Mouse (Mus musculus) forebrain, embryonic 11.5 days (tissue): ENCODE data around the gene 4931406C07Rik. TPM values are rescaled to one million over a fixed set of nuclear protein-coding genes. Genes with fewer than 3 reads are reported as not detected.

Experiments
- ATAC-seq: fragments of 200-750 bp; cut with Nextera tagmentation; replicated peaks from 2 replicates; pipeline ENCODE4 v1.8.0; 2017; ENCODE audit warnings: moderate TSS enrichment; ENCODE audit not compliant: low FRiP score
- DNase-seq: peaks from one replicate; pipeline ENCODE4 v3.0.0-alpha.2; 2017; ENCODE audit warnings: low spot score
- H3K27ac ChIP-seq: fragments of 300-500 bp; sonication (generic); 2 replicates; pipeline ENCODE4 v1.5.1; 2014; ENCODE audit warnings: low read depth, low read length
- H3K27me3 ChIP-seq: fragments of 300-500 bp; sonication (generic); 2 replicates; pipeline ENCODE4 v1.6.1; 2014; ENCODE audit warnings: mild to moderate bottlenecking, low read length, mixed read lengths; ENCODE audit not compliant: control insufficient read depth, insufficient read depth
- H3K36me3 ChIP-seq: fragments of 300-500 bp; sonication (generic); 2 replicates; pipeline ENCODE4 v1.6.1; 2014; ENCODE audit warnings: mild to moderate bottlenecking, low read length, moderate library complexity, mixed read lengths; ENCODE audit not compliant: control insufficient read depth, insufficient read depth
- H3K4me1 ChIP-seq: fragments of 300-500 bp; sonication (generic); replicated peaks from 2 replicates; pipeline ENCODE4 v1.6.1; 2014; ENCODE audit warnings: low read length, mixed read lengths; ENCODE audit not compliant: control insufficient read depth, insufficient read depth
- H3K4me2 ChIP-seq: fragments of 300-500 bp; sonication (generic); 2 replicates; pipeline ENCODE4 v1.6.1; 2014; ENCODE audit warnings: low read depth, mild to moderate bottlenecking, low read length, moderate library complexity, mixed read lengths; ENCODE audit not compliant: severe bottlenecking
- H3K4me3 ChIP-seq: fragments of 300-500 bp; sonication (generic); 2 replicates; pipeline ENCODE4 v1.5.1; 2014; ENCODE audit warnings: low read depth, low read length
- H3K9ac ChIP-seq: fragments of 300-500 bp; sonication (generic); 2 replicates; pipeline ENCODE4 v1.6.1; 2014; ENCODE audit warnings: low read length
- H3K9me3 ChIP-seq: fragments of 300-500 bp; sonication (generic); 2 replicates; pipeline ENCODE4 v1.6.1; 2016; ENCODE audit warnings: low read length, mixed read lengths; ENCODE audit not compliant: control insufficient read depth
- WGBS: fragments of 180-500 bp; shearing (Covaris S2); extraction: QIAGEN DNeasy Blood & Tissue Kit; methylation state at CpG from one replicate; pipeline ENCODE4 v1.1.7; 2014; 5-methylcytosine and 5-hydroxymethylcytosine counted together
- polyA plus RNA-seq: library from polyadenylated mRNA; unstranded; fragments of >200 nt; fragmentation: Nextera tagmentation; extraction: Ambion mirVana; gene quantifications from 2 replicates; pipeline ENCODE4 v1.2.1, GENCODE M21; 2014

The 4931406C07Rik gene
- polyA plus RNA-seq, 1 experiment from 2014 or later, result 6.3 TPM

DNA sequence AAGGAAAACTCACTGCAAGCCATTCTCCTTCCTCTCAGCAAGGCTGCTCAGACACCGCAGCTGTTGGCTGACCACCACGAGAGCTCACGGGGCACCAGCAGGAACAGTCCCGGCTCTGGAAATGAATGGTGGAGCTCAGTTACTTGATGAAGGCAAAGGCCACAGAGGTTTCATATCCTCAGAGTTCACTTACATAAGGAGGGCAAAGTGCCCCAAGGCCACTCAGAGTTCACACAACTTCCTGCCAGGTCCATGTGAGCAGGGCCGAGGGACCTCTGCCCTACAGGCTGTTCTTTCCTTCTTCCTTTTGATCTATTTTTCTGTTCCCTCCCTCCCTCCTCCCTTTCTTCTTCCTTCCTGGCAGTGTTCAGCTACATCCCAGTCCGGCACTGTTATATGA is 4.8 kb downstream of the 4931406C07Rik start:
- WGBS, result 66% methylated on average over 6 of the region's 6 CpGs
- Histone ChIP-seq H3K4me2 (no peak overlapping the region), H3K27me3 (no peaks in the 10 kb centered on the region), H3K27ac (no peak overlapping the region), H3K9ac (no peak overlapping the region), H3K9me3 (no peaks in the 10 kb centered on the region), H3K4me1 (no peaks in the 10 kb centered on the region), H3K36me3 (no peaks in the 10 kb centered on the region), H3K4me3 (no peak overlapping the region)
- no peak for ATAC-seq
- no peak for DNase-seq

DNA sequence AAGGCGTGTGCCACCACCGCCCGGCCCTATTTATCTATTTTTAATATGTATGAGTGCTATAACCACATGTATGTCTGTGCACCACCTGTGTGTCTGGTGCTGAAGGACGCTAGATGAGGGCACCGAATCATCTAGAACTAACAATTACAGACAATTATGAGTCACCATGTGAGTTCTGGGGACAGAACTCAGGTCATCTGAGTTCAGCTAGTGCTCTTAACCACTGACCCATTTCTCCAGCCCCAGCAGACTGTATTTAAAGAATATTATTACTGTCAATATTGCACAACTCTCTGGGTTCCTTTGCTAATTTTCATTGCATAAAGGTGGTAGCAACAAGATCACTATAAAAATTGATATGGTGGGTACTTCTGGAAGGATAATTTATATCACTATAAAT is 6.2 kb downstream of the 4931406C07Rik start:
- no peak overlapping the region for H3K4me3 ChIP-seq
- H3K27me3 ChIP-seq, result no peaks in the 10 kb centered on the region
- no peak for DNase-seq
- 86% methylated on average over 5 of the region's 5 CpGs for WGBS
- H3K4me1 ChIP-seq, result no peaks in the 10 kb centered on the region
- H3K9ac ChIP-seq, result no peak overlapping the region
- H3K27ac ChIP-seq, result no peak overlapping the region
- no peak for ATAC-seq
- no peaks in the 10 kb centered on the region for H3K9me3 ChIP-seq
- H3K36me3 ChIP-seq, result no peaks in the 10 kb centered on the region
- no peak overlapping the region for H3K4me2 ChIP-seq

DNA sequence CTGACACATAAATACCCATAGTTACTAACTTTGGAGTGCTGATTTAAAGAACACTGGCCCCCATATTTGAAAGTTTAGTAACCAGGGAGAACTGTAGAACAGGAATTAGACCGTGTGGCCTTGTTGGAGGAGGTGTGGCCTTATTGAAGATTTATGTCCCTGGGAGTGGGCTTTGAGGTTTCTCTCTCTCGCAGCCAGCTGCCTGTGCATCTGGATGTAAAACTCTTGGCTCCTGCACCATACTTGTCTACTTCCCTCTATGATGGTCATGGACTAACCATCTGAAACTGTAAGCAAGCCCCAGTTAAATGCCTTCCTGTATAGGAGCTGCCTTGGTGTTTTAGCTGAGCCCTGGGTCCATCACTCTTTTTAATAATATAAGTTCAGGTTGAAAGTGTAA is 7.8 kb downstream of the 4931406C07Rik start:
- no peaks in the 10 kb centered on the region for H3K9me3 ChIP-seq
- H3K4me3 ChIP-seq, result no peak overlapping the region
- no peak for DNase-seq
- no peak for ATAC-seq
- H3K4me1 ChIP-seq, result no peaks in the 10 kb centered on the region
- H3K36me3 ChIP-seq, result no peaks in the 10 kb centered on the region
- 75% methylated on average over 2 of the region's 2 CpGs for WGBS
- no peak overlapping the region for H3K27ac ChIP-seq
- no peaks in the 10 kb centered on the region for H3K27me3 ChIP-seq
- no peak overlapping the region for H3K9ac ChIP-seq
- no peak overlapping the region for H3K4me2 ChIP-seq

DNA sequence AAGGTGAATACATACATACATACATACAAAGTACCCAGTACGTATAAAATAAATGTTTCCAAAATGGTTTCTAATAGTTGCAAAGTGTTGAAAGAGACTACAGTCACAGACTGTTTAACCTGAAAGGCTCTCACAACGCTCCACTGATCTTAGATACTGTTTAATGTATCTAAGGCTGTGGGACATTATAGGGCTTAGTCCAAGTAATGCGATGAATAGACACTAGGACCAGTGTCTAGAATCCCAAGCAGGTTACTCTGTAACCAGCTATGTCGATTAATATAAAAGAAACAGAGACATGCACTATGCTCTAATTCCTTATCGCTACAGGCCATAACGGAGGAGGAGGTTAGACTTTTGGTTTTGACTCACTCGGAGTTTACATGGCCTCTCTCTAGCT is 9.1 kb downstream of the 4931406C07Rik start:
- no peak overlapping the region for H3K4me2 ChIP-seq
- H3K27ac ChIP-seq, result no peak overlapping the region
- ATAC-seq (no peak), DNase-seq (no peak)
- no peaks in the 10 kb centered on the region for H3K36me3 ChIP-seq
- WGBS, result 89% methylated on average over 7 of the region's 7 CpGs
- no peak overlapping the region for H3K4me3 ChIP-seq
- no peak overlapping the region for H3K9ac ChIP-seq
- H3K9me3 ChIP-seq, result no peaks in the 10 kb centered on the region
- H3K27me3 ChIP-seq, result no peaks in the 10 kb centered on the region
- H3K4me1 ChIP-seq, result no peaks in the 10 kb centered on the region

DNA sequence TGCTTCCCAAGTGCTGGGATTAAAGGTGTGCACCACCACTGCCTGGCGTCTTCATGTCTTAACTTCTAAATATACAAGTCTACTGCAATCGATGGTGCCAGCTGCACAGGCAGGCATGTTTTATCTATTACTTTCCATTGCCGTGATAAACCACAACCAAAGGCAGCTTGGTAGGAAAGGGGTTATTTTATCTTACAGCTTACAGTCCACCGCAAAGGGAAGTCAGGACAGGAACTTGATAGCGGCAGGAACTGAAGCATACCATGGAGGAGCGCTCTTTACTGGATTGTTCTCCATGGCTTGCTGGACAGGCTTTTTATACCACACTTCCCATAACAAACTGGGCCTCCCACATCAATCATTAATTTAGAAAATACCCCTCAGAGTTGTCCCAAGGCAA is 17.0 kb downstream of the 4931406C07Rik start:
- H3K4me1 ChIP-seq, result no peaks in the 10 kb centered on the region
- 88% methylated on average over 6 of the region's 6 CpGs for WGBS
- no peaks in the 10 kb centered on the region for H3K27me3 ChIP-seq
- DNase-seq (no peak), ATAC-seq (no peak)
- no peak overlapping the region for H3K27ac ChIP-seq
- no peak overlapping the region for H3K4me3 ChIP-seq
- H3K36me3 ChIP-seq, result no peaks in the 10 kb centered on the region
- no peak overlapping the region for H3K4me2 ChIP-seq
- no peaks in the 10 kb centered on the region for H3K9me3 ChIP-seq
- H3K9ac ChIP-seq, result no peak overlapping the region

DNA sequence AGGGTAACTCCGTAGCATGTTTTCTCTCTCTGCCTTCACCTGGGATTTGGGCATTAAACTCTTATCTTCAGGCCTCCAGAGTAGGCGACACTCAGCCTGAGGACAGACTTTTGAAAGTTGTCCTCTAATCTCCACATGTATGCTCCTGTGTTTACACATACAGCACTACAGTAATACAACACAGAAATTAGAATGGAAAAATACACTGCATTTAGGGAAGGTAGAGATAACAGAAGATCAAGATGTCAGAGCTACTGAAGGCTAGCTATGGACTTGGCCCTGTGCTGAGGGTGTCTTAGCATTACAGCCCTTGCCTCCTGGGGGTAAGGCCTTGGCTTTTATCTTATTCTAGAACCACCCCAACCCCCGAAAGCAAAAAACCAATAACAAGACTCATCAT is 17.8 kb downstream of the 4931406C07Rik start:
- no peaks in the 10 kb centered on the region for H3K4me1 ChIP-seq
- no peaks in the 10 kb centered on the region for H3K27me3 ChIP-seq
- 86% methylated on average over 3 of the region's 3 CpGs for WGBS
- H3K4me3 ChIP-seq, result no peak overlapping the region
- H3K9me3 ChIP-seq, result no peaks in the 10 kb centered on the region
- DNase-seq (no peak), ATAC-seq (no peak)
- no peak overlapping the region for H3K4me2 ChIP-seq
- H3K27ac ChIP-seq, result no peak overlapping the region
- H3K9ac ChIP-seq, result no peak overlapping the region
- H3K36me3 ChIP-seq, result no peaks in the 10 kb centered on the region

DNA sequence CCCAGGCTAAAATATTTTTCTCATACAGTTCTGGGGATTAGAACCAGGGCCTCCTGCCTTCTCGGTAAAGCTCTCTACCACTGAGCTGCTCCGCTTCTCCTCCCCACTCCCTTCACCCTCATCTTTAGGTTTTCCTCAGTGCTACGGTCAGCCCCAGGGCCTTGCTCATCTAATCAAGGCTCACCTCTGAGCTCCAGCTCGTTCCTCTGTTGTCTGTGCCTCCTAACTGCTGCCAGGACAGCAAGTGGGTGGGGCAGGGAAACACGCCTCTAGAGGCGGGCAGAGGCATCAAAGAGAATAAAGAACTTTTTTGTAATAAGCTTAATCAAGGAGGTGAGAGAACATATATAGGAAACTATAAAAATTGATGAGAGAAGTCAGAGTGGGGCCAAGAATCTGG is 18.4 kb downstream of the 4931406C07Rik start:
- no peak for DNase-seq
- WGBS, result 52% methylated on average over 6 of the region's 6 CpGs

DNA sequence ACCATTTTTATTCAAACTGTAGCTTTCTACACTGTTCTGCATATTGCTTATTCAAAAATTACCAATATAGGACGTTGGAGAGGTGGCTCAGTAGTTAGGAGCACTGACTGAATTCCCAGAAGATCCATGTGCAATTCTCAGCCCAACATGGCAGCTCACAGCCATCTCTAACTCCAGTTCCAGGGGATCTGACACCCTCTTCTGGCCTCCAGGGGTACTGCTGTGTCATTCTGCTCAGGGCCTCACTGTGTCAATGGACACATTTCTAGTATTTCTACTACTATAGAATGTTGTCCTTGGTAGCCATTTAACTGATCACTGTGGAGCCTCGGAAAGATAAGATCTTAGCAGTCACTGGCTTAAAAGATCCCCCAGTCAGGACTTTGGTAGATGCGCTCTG is 20.8 kb downstream of the 4931406C07Rik start:
- 61% methylated on average over 3 of the region's 3 CpGs for WGBS
- H3K9me3 ChIP-seq, result no peaks in the 10 kb centered on the region
- no peak overlapping the region for H3K4me2 ChIP-seq
- no peaks in the 10 kb centered on the region for H3K27me3 ChIP-seq
- H3K27ac ChIP-seq, result no peak overlapping the region
- no peak overlapping the region for H3K4me3 ChIP-seq
- no peak overlapping the region for H3K9ac ChIP-seq
- no peak for ATAC-seq
- H3K4me1 ChIP-seq, result 0 out of 2 replicates have a peak, but pooled peaks cover 4% of the 10 kb centered on the region
- no peak for DNase-seq
- no peaks in the 10 kb centered on the region for H3K36me3 ChIP-seq

More for the DNA sequence above, 18.4 kb downstream of the 4931406C07Rik start:
- ATAC-seq, result no peak
- Histone ChIP-seq H3K27ac (no peak overlapping the region), H3K4me2 (no peak overlapping the region), H3K4me3 (no peak overlapping the region), H3K9ac (no peak overlapping the region), H3K9me3 (no peaks in the 10 kb centered on the region), H3K27me3 (no peaks in the 10 kb centered on the region), H3K4me1 (no peaks in the 10 kb centered on the region), H3K36me3 (no peaks in the 10 kb centered on the region)

DNA sequence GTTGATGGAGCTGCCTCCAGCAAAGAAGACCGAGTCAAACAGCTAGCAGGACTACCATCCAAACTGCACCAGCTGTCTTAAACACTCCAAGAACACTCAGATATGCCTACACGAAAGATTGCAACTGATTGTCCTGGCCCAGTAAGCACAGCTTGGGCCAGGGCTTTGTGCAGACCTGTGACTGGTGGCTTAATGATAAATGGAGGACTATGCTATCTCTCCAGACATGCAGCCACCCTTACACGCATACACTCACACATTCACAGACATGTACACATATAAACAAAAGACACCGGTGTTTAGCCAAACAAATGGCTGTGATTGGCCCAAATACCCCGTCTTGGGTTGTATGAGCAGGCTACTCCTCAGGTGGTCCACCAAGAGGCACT is 25.8 kb downstream of the 4931406C07Rik start:
- Histone ChIP-seq H3K4me3 (peak overlapping the region; percentile 93), H3K36me3 (no peaks in the 10 kb centered on the region; the same call in 1 of the 2 replicates), H3K9ac (peak overlapping the region; percentile 97), H3K4me1 (peaks cover 5% of the 10 kb centered on the region; the same call in 1 of the 2 replicates), H3K27ac (peak overlapping the region; percentile 25; the same call in 1 of the 2 replicates), H3K27me3 (no peaks in the 10 kb centered on the region), H3K4me2 (peak overlapping the region; percentile 74), H3K9me3 (no peaks in the 10 kb centered on the region)
- DNase-seq (no peak), ATAC-seq (no peak)
- 47% methylated on average over 5 of the region's 5 CpGs for WGBS
